Mouse (Mus musculus) CD4-positive, CD25-positive, alpha-beta regulatory T cell, adult 2 months (primary cell): ENCODE results near the gene Fmnl2.

Experiments used
- DNase-seq: peaks from one replicate; pipeline ENCODE4 v3.0.0-alpha.2; 2012; ENCODE audit warnings: low read depth, low spot score

The Fmnl2 gene

DNA sequence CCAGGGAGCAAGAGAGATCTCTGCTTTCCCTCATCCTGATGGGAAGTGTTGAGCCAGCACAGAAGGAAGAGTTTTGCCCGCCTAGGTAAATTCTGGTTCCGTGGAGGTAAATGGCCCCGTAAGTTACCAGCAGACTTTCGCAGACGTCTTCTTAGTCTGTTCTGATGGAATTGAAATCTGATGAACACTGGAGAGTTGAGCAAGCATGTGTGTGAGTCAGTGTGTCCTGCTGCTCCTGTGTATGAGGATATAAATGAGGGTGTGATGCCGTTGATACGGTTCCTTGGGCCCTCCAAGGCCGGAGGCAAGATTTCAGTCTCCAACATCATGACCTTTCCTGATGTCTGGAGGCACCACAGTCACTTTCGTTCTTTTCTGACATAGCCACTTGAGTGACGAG lies 98.2 kb downstream of the Fmnl2 start:
- DNase-seq, result no peak

DNA sequence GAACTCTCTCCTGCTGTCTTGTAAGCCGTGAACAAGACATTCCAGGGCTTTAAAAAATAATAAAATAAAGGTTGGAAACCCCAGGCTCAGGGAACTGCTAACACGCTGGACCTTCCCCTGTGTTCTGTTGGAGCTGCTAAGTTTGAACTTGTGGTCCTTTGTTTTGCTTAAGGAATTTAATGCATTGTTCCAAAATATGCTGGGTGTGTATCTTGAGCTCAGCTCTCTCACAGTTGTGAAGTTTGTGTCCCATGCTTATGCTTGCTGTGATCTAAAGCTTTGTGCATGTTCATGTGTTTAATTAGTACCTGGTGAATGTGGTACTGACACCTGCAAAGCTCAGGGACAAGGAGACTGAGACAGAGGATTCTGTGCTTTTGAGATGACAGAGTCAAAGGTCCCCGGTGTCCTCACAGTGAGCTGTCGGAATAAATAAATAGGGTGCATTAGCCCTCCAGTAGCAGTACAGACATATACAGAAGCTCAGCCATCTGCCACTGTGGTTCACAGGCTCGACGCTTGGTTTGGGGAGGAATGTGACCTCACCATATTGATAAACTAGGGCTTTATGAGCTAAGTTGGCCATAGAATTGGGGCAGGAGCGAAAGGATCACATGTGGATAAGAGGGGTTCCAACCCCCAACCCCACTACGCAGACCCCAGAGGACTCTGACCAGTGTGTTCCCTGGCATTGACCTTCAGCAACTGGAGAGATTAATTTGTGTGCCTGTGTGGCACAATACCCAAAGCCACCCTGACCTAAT lies 100.3 kb downstream of the Fmnl2 start:
- no peak for DNase-seq

DNA sequence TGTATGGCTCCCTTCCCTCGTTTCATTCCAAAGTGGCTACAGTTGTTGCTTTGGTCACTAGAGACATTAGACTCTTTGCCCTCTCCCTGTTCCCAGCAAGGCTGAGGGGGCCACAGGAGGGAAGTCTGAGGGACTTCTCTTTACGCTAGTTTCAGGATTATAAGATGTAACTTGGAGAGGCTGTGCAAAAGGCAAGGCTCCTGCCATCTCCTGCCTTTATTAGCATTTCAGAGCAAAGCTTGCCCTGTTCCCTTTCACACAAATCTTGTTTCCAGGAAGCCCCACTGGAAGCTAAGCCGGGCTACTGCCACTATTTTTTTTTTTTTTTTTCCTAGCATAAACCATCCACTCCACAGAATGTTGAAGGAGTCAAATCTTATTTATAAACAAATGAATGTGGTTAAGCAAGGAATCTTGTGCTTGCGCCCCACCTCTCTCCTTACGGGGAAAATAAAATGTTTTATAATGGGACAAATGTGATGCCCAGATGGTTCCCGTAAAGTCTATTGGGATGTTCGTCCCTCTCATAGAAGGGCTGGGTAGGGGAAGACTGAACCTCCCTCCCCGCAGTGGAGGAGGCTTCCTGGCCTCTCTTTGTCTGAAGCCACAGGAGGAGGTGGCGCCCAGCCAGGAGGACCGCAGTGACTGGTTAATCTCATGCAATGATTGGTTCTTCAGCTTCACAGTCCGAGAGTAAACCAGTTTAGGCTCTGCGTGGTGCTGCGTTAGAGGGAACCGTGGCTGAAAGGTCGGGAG lies 101.1 kb downstream of the Fmnl2 start:
- no peak for DNase-seq

DNA sequence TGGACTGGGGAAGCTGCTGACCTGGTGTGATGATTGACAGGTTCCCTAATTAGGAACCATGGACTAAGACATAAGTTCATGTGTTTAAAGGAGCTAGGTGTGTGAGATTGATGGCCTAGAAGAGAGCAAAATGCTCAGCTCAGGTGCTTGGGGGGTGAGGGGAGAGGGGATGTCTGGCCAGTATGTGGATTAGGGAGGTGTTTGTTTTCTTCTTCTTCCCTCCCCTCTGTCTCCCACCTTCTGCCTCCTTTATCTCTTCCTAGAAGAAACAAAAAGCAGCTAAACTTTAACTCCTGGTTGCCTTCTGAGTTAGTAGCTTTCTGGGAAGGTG lies 101.6 kb downstream of the Fmnl2 start:
- no peak for DNase-seq

DNA sequence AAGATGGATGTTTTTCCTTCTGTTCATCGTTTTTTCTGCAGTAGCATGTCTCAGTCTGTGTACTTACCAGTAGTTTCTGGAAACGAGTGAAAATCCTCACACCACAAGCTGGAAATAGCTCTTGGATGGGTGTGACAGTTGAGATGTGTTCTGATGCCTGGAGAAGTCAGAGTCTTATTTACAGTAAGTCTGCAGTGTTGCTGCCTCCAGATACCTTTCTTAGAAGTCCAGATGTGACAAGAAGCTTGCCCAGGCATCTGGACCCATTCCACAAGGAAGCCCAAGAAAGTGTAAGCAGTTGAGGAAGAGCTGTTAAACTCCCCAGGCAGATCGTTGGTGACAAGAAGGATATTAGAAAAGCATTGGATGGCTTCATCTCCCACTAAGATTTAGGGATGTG lies 102.3 kb downstream of the Fmnl2 start:
- no peak for DNase-seq

DNA sequence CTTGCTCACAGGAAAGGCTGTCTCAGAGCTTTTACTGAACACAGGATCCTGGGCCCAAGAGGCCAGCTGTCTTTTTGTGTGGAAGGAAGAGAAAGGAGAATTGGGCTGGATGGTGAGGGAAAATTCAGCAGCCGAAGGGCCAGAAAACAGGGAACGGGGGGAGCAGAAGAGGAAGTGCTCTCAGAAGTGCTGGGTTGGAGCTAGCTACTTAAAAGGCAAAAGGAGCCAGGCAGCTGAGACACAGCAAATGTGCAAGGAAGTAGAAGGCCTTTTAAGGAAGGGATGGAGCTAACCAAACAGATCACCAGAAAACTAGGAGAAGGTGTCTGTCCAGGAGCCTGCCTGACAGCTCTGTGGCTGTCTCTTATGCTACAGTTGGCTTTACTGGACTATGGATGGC lies 103.0 kb downstream of the Fmnl2 start:
- no peak for DNase-seq

DNA sequence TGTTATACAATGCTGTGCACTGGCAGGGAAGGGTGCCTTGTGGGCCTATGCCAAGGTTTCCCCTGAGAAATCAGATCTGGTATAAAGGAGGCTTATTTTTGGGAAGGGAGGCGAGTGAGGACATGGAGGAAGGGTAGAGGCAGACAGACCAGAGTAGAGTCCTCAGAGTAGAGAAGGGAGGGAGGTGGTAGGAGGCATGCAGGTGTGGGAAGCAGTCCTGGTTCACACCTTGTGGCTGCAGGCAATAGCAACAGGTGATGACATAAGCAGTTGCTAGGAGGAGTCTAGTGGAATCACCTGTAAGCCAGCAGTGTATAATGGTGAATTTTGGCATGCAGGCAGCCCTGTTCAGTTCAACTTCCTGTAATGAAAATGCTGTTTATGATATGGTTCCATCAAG lies 105.8 kb downstream of the Fmnl2 start:
- peak; percentile 20 for DNase-seq

DNA sequence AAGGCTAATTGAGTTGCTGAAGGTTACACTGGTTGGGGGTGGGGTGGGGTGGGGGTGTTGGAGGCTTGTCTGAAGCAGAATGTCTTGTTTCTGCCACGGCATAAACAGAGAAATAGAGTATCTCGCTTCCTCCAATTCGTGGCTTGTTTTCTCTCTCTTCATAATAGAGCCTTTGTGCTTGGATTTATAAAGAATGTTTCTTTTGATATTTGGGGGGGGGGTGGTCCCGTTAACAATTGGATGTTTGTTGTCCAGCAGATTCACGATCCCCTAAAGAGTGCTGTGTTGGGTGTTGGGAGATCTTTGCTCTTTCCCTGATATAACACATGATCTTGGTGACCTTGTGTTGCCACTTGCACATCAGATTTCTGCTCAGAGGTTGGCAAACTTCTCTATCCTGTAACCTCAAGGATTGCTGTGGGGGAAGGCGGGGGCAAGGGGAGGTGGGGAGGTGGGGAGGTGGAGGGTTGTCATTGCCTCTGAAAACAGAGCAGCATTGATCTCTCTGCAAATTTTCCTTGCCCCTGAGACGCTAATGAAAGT lies 106.8 kb downstream of the Fmnl2 start:
- no peak for DNase-seq

DNA sequence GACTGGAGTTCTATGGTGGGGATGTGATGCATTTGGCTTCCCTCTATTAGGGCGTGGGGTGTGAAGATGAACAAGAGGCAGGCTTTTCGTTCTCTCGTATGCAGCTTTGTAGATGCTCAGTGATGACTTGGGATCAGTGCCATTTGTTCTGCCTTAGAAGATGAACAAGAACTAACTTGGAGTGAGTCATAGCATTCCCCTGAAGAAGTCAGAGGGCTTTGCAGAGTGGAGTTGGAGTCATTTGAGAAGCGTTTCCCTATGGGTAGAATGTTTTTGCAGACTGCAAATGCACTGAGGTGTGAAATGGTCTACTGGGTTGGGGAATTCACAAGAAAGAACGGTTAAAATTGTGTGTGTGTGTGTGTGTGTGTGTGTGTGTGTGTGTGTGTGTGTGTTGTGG lies 108.6 kb downstream of the Fmnl2 start:
- DNase-seq, result no peak

DNA sequence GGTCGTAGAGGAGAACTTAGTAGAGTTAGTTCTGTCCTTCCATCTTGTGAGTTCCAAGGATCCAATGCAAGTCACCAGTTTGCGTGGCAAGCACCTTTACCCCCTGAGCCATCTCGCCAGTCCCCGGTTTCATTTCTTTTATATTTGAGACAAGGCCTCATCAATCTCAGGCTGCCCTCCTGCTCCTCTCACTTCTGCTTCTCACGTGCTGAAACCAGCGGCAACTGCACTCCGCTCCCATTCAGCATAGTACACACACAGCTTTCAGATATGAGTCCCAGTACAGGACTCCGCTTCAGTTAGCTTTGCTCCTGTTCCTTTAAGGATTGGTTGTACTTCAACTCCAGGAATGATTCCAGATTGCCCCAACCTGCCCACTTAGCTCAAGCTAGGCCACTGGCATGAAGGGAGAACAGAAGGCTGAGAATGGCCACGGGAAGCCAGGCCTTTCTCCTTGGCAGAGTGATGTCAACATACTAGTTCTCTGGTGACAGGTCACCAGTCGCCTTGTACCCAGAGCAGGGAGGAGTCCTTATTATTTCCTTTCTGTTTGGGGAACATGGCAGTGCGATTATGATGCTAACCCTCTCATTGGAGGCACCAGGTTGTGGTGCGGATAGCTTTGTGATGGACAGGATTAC lies 109.3 kb downstream of the Fmnl2 start:
- DNase-seq, result no peak

DNA sequence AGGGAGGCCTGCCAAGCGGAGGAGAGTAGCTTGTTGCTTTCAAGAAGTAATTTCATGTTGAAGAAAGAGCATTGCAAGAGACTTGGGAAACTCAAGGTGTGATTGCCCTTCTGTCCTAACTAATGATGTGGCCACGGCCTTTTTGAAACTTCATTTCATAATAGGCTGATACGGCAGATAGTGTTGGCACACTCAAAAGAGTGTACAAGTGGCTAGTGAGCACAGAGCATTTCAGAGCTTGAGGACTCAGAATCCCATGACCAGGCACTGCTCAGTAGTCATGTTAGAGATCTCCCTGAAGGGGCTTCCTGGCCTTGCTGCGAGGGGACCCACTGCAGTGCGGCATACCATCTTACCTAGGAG lies 109.8 kb downstream of the Fmnl2 start:
- no peak for DNase-seq

DNA sequence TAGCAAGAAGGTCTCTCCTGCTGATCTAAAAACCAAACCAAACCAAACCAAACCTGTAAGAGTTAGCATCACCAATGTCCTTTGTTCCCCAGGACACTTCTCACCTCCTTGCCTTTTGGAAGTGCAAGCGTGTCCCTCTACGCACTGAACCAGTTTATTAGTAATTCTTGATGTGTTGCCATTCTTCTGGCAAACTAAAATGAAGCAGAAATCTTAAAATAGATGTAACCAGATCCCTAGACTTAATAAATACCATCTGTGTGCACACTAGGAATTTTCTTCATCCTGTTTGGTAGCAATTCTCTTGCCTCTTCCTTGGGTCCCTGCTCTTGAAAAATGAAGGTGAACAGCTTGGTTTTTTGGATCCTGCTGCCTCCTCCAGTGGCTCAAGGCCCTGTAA lies 111.2 kb downstream of the Fmnl2 start:
- DNase-seq, result no peak

DNA sequence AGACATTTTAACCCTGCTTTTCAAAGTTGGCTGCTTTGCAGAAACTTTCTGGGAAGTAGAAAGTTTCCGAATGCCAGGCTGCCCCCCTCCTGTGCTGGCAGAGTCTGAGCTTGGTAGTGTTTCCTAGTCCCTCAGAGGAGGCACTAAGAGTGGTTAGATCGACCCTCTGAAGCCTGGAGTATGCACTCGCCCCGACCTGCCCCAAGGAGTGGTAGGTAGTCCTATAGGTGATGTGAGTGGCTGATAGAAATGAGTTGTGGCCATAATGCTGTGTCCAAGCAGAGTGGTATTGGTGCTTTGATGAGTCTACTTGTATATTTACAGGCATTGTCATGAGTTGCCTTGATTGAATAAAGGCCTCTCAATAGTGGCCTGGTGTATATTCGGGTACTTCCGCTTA lies 116.4 kb downstream of the Fmnl2 start:
- DNase-seq, result no peak

DNA sequence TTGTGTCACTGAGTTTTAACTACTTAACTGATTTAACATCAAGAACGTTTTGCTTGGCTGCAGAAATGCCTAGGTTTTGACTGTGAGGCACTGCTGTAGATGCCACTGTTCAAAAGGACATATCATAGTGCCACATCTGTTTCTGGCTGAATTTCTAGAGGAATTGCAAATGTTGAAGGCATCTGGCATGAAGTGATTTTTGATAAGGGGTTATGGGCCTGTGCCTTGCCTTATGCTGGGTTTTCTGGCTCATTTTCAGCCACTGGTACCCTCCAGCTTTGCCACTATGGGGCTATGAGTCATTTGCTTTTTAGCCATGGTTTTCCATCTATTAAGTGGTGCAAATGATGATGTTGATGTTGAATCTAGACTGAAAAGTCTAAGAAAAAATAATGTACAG lies 117.1 kb downstream of the Fmnl2 start:
- no peak for DNase-seq

DNA sequence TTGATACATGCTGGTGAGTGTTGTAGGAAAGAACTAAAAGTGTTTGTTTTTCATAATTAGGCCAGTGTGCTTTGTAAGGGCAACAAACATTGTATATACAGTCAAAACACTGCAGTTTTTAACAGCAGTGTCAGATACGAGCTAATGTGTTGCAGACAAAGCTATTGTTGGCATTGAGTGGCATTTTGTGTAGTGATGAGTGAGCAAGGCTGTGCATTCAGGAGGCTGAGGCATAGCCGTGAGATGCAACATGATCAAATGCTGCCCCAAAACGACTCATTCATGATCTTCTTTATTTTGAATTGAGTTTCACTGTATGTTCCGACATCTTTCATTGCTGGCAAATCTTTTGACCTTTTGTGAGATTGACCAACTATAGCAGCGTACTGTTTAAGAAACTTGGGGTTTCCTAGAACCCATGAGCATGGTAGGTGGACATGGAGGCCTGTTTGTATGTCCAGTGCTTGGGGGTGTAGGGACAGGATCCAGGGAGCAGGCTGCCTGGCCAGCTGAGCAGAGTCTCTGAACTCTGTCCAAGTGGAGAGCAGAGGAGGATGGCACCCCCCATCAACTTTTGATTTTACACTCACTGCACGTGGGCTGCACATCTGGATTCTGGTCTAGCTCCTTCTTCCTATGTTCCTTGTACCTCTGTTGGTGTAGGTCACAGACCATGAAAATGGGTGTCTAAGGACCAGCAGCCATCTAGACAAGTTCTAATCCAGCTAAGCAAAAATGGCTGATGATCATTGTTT lies 120.4 kb downstream of the Fmnl2 start:
- DNase-seq, result no peak

DNA sequence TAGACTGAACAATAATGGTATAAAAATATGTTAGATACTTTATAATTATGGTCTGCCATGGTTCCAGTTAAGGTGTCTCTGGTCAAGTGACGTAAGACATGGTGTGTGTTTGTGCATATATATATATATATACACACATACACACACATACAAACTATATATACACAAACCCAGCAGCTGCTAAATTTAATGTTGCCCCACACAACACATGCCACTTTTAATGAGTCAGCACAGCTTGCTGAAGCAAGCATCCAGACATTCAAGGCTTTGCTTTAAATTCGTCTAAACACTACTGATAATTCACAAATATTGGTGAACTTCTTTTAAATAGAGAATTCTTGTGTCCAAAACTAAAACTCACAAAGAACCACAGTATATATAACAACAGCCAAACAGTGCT lies 121.1 kb downstream of the Fmnl2 start:
- DNase-seq, result no peak

DNA sequence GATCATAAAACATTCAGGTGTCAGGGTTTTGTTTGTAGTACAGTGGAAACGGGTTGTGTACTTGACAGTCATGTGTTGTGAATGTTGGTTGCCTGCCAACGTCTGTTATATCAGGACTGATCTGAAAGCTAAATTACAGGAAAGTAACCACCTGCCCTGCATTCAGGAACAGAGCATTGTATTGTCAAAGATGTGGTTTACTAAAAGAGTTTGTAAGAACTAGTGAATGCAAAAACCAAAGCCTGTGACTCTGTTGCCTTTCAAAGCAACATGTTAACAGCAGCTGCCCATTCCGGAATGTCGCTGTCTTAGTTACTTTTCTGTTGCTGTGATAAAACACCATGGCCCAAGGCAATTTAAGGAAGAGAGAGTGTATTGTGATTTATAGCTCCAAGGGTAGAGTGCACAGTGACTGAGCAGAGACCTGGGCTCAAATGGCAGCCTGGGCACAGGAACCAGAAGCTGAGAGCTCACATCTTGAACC lies 121.7 kb downstream of the Fmnl2 start:
- no peak for DNase-seq

DNA sequence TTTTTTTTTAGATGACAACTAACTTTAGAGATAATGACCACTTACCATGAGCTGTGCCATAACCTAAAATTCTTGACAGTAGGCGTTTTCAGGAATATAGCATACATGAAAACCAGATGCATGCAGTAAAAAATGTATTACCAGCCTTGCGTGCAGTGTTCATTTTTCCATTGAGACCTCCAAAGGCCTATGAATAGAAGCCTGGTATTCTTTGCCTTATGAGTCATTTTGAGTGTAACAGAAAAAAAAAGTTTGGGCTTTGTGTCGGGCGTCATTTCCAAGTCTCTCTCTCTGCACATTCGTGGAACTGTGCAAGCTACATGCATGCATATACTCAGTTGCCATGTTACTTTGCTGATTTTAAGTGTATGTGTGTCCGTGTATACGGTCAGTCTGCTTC lies 123.5 kb downstream of the Fmnl2 start:
- no peak for DNase-seq

DNA sequence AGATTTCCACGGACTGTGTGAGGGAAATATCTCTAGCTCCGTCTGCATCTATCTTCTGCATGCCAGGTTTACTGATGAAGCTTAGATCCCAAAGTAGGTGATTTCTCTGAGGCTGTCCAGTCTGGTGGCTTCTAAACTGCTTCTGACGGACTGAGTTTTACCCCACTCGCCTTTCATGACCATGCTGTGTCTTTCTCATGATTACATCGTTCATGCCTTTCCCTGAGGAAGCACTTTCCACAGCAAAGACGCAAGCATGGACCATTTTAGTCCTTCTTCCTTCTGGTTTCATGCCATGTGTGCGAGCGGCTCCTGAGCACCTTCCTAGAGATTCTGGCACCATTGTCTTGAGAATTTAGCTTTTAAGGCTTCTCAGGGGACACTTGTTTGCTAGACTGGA lies 123.9 kb downstream of the Fmnl2 start:
- DNase-seq, result no peak

DNA sequence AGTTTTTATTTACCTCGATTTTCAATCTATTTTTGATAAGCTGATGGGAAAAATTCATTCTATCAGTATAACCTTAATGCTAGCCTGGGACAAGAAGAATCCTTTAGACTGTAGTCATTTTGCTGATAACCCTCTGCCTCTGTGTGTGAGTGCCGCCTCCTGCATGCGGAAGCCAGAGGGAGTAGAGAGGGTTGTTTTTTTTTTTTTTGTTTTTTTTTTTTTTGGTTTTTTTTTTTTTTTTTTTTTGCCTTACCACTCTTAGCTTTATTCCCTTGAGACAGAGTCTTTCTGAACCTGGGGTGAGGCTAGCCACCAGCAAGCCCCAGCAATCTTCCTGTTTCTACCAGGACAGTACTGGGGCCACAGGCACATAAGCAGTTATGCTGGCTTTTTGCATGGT lies 124.8 kb downstream of the Fmnl2 start:
- DNase-seq, result no peak

DNA sequence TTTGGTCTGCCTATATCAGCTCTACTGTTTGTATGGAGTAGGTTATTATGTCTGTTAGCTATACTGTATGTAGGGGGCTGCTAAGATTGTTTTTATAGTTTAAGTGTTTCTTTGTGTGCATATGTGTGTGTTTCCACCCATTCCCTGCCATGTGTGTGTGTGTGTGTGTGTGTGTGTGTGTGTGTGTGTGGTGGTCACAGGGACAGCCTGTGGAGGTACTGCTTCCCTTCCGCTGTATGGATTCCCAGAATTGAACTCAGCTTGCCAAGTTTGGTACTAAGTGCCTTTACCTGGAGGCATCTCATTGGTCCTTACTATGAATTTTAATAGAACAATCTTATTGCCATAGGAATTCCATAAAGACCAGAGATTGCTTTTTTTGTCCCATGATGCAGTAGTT lies 126.9 kb downstream of the Fmnl2 start:
- no peak for DNase-seq

DNA sequence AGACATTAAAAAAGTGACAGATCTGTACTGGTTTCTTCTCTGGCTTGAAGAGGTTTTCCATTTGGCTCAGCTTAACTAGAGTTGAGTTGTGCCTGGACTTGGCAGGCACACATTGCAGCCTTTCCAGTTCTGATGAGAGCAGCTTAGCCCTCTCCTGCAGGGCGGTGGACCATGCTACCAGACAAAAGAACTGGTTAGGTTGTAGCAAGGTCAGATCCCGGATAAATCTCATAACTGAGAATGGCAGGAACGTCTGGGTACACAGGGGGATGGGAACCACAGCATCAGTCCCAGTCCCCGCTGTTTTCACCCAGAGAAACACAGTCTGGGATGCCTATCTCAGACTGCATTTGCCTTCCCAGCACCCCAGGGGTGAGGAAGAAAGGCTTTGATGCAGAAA lies 127.5 kb downstream of the Fmnl2 start:
- DNase-seq, result no peak
